Comparison of ENCODE assay signal across 8 mouse cellular contexts in the genomic region with DNA sequence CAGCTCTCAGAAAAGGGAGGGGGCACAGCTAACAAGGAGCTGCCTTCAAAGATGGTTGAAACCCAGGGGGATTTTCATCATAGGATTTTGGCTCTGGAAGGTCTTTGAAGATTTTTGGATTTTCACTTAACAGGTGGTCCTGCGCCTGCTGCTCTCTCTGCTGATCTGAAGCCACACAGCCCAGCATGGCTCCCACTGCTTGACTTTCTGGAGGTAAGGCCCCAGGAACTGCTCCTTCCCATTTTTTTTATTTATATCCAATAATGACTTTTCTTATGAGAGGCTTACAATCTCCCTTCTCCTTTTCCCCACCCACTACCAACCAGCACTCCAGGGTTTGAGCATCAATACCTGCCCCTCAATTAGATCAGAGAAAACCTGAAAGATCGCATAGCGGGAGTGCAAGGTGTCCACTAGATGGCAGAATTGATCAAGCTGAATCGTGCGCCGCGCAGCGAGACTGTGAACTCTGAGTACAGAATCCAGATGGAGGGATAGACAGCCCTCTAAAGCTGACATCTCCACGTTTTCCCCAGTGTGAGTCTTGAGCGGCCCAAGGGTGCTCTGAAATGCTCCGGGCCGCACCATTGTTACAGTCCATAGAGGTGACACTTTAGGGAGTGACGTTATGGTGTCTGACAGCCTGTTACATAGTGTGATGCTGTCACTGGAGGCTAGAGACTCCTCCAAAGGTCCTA.
DNase-seq lines count a peak whose midpoint lies in the region; ATAC-seq lines count a peak whose summit lies in the region.

No protein-coding gene starts in this region.

- no peak overlapping the region for H3K4me2 ChIP-seq in limb, embryonic 12.5 days

- H3K27me3 ChIP-seq in limb, embryonic 12.5 days: 0 out of 2 replicates have a peak, but pooled peaks cover 3% of the 10 kb centered on the region

- no peaks in the 10 kb centered on the region for H3K36me3 ChIP-seq in limb, embryonic 12.5 days

- H3K9ac ChIP-seq in limb, embryonic 12.5 days (replicated peaks): no peak overlapping the region

- no peaks in the 10 kb centered on the region for H3K9me3 ChIP-seq in limb, embryonic 12.5 days

- WGBS in limb, embryonic 12.5 days: 10% methylated on average over 13 of the region's 13 CpGs

- peak; percentile 66 for DNase-seq in A20 (ENCODE audit: low read depth, low spot score)
- peak; percentile 7 to 51 for DNase-seq in kidney, adult 8-10 months
- peak; percentile 20 for DNase-seq in thymus, postnatal 25 days

- ATAC-seq in activated CD4-positive, CD25-positive, alpha-beta regulatory T cell, adult 4 months: peak; percentile 40
- ATAC-seq in common myeloid progenitor, adult 5-6 weeks (replicated peaks; ENCODE audit: low read depth, poor library complexity, severe bottlenecking): peak; percentile 97
- ATAC-seq in granulocyte monocyte progenitor cell, adult 5-6 weeks (replicated peaks; ENCODE audit: poor library complexity, severe bottlenecking): peak; percentile 91
- ATAC-seq in limb, embryonic 12.5 days (ENCODE audit: insufficient number of reproducible peaks, insufficient read depth, low FRiP score, low TSS enrichment, low read depth): peak; percentile 46; the same call in 1 of the 2 replicates
- 0 out of 2 replicates have a peak, but pooled peaks have one; percentile 17 for ATAC-seq in monocyte, adult 5-6 weeks (replicated peaks; ENCODE audit: insufficient number of reproducible peaks, low FRiP score, low TSS enrichment, poor library complexity, severe bottlenecking)

- no peak overlapping the region for H3K27ac ChIP-seq in limb, embryonic 12.5 days

- H3K4me1 ChIP-seq in limb, embryonic 12.5 days (replicated peaks): no peaks in the 10 kb centered on the region

- H3K4me3 ChIP-seq in limb, embryonic 12.5 days (replicated peaks): no peak overlapping the region

Comparison
In these comparisons a context has a peak if more than half of its experiments do, and no peak if none do; other contexts are left out.
1. ATAC-seq: peak in every context shown above with its lines; median percentile 97 in common myeloid progenitor, adult 5-6 weeks; 91 in granulocyte monocyte progenitor cell, adult 5-6 weeks; 46 in limb, embryonic 12.5 days; 40 in activated CD4-positive, CD25-positive, alpha-beta regulatory T cell, adult 4 months; 17 in monocyte, adult 5-6 weeks.